Mouse (Mus musculus) CH12F3 (cell line): Measurements from ENCODE around the gene Olfr488.
"Not testable (repeated sequence)": the region's sequence is repeated elsewhere in the genome, so short reads cannot be mapped to it uniquely, and the experiment has no call there.

Experiments used
- in situ Hi-C: fragments of 300-500 bp; cut with MboI; formaldehyde crosslinking; loops from 2 replicates; pipeline ENCODE4 v1.14.3; 2020; ENCODE audit warnings: low sequenced_read_pairs

Gene Olfr488

GRCm38 (mm10) chr7:108258247-108258646 is at the start of gene Olfr488:
Gene Olfr488 (minus strand): TSS chr7:108258347.
- in situ Hi-C loops, result no loop called here

GRCm38 (mm10) chr7:108288834-108289233 is 30.7 kb upstream of the Olfr488 start, which contains the start of gene Olfr490:
Gene Olfr490 (minus strand): TSS chr7:108288934.
- in situ Hi-C loops, result no loop called here

- in situ Hi-C loops, result no loop called here
These were observed 24.6 kb downstream of the Olfr488 start for GRCm38 (mm10) chr7:108233551-108233950.

- in situ Hi-C loops, result not testable (repeated sequence)
These were observed 43.6 kb downstream of the Olfr488 start, which contains the start of gene Olfr487 for GRCm38 (mm10) chr7:108214536-108214935. Gene Olfr487 (minus strand): TSS chr7:108214636.
